Mouse (Mus musculus): ENCODE measurements around the gene Anp32b.

Anp32b gene

GRCm38 (mm10) chr4:46452855-46453719 is 2.4 kb downstream of the Anp32b start:
- DNase-seq (ENCODE audit: low spot score) = no peak

GRCm38 (mm10) chr4:46454097-46454864 is 3.6 kb downstream of the Anp32b start:
- DNase-seq (ENCODE audit: low spot score) = no peak

GRCm38 (mm10) chr4:46456762-46457161 is 6.1 kb downstream of the Anp32b start:
- no peak for DNase-seq (ENCODE audit: low spot score)

- no peak for DNase-seq (ENCODE audit: low spot score)
Measured at GRCm38 (mm10) chr4:46457186-46457585, 6.5 kb downstream of the Anp32b start.

- no peak for DNase-seq (ENCODE audit: low spot score)
Measured at GRCm38 (mm10) chr4:46458411-46458810, 7.7 kb downstream of the Anp32b start.

GRCm38 (mm10) chr4:46463130-46463830 is 12.6 kb downstream of the Anp32b start:
- no peak for DNase-seq (ENCODE audit: low spot score)

- no peak for DNase-seq (ENCODE audit: low spot score)
Measured at GRCm38 (mm10) chr4:46465740-46466139, 15.0 kb downstream of the Anp32b start.

- DNase-seq (ENCODE audit: low spot score) = no peak
Measured at GRCm38 (mm10) chr4:46475101-46475500, 24.4 kb downstream of the Anp32b start.

- no peak for DNase-seq (ENCODE audit: low spot score)
Measured at GRCm38 (mm10) chr4:46479081-46479480, 28.4 kb downstream of the Anp32b start.

GRCm38 (mm10) chr4:46485696-46486417 is 35.2 kb downstream of the Anp32b start:
- no peak for DNase-seq (ENCODE audit: low spot score)

GRCm38 (mm10) chr4:46487348-46487747 is 36.6 kb downstream of the Anp32b start:
- DNase-seq (ENCODE audit: low spot score) = no peak

GRCm38 (mm10) chr4:46489028-46489925 is 38.6 kb downstream of the Anp32b start, which contains the start of gene Nans:
TSS of gene Nans (plus strand) at chr4:46489248.
- peak; percentile 76 for DNase-seq (ENCODE audit: low spot score)

- DNase-seq (ENCODE audit: low spot score) = no peak
Measured at GRCm38 (mm10) chr4:46493071-46493470, 42.4 kb downstream of the Anp32b start.

- no peak for DNase-seq (ENCODE audit: low spot score)
Measured at GRCm38 (mm10) chr4:46495543-46495942, 44.8 kb downstream of the Anp32b start.

GRCm38 (mm10) chr4:46497286-46497892 is 46.7 kb downstream of the Anp32b start:
- DNase-seq (ENCODE audit: low spot score) = no peak

- no peak for DNase-seq (ENCODE audit: low spot score)
Measured at GRCm38 (mm10) chr4:46498511-46498910, 47.8 kb downstream of the Anp32b start.

GRCm38 (mm10) chr4:46498976-46499375 is 48.3 kb downstream of the Anp32b start:
- no peak for DNase-seq (ENCODE audit: low spot score)

GRCm38 (mm10) chr4:46502606-46503502 is 52.2 kb downstream of the Anp32b start:
- no peak for DNase-seq (ENCODE audit: low spot score)

- no peak for DNase-seq (ENCODE audit: low spot score)
Measured at GRCm38 (mm10) chr4:46503881-46504280, 53.2 kb downstream of the Anp32b start.
